Mouse (Mus musculus) heart, adult 2 months (tissue): ENCODE measurements around the gene Tprn. TPM values are rescaled to one million over a fixed set of nuclear protein-coding genes. Genes with fewer than 3 reads are reported as not detected.

ENCODE experiments used
- DNase-seq, 2 experiments: peaks; one replicate each; pipeline ENCODE4 v3.0.0; 2021
- H3K27ac ChIP-seq: fragments of 200-600 bp; 2 replicates; pipeline ENCODE4 v1.8.1; 2022
- H3K27me3 ChIP-seq: fragments of 200-500 bp; 2 replicates; pipeline ENCODE4 v1.6.1; 2012; ENCODE audit warnings: mild to moderate bottlenecking, low read length, inconsistent platforms, mixed read lengths; ENCODE audit not compliant: control insufficient read depth, insufficient read depth
- H3K36me3 ChIP-seq: fragments of 200-500 bp; 2 replicates; pipeline ENCODE4 v1.6.1; 2012; ENCODE audit warnings: low read length, inconsistent platforms; ENCODE audit not compliant: control insufficient read depth, insufficient read depth
- H3K4me1 ChIP-seq: fragments of 200-500 bp; 2 replicates; pipeline ENCODE4 v1.6.1; 2011; ENCODE audit warnings: low read length; ENCODE audit not compliant: control insufficient read depth, insufficient read depth
- H3K4me3 ChIP-seq: fragments of 200-600 bp; 2 replicates; pipeline ENCODE4 v1.8.1; 2022
- H3K79me2 ChIP-seq: fragments of 200-500 bp; replicated peaks from 2 replicates; pipeline ENCODE4 v1.6.1; 2012; ENCODE audit warnings: mild to moderate bottlenecking, inconsistent platforms, low read length, moderate library complexity, mixed read lengths; ENCODE audit not compliant: control insufficient read depth, insufficient read depth
- H3K9ac ChIP-seq: fragments of 200-500 bp; 2 replicates; pipeline ENCODE4 v1.6.1; 2012; ENCODE audit warnings: low read depth, mild to moderate bottlenecking, control low read depth, inconsistent platforms, low read length, mixed read lengths
- CTCF ChIP-seq: fragments of 200-600 bp; IDR thresholded peaks from 2 replicates; pipeline ENCODE4 v1.8.1; 2022; ENCODE audit warnings: antibody characterized with exemption, mild to moderate bottlenecking, moderate library complexity
- EP300 ChIP-seq: fragments of 200-500 bp; IDR thresholded peaks from 2 replicates; pipeline ENCODE4 v1.6.1; 2011; ENCODE audit warnings: low read depth, low read length, control low read depth; ENCODE audit not compliant: insufficient read depth
- POLR2A ChIP-seq: fragments of 200-500 bp; IDR thresholded peaks from 2 replicates; pipeline ENCODE4 v1.6.1; 2011; ENCODE audit warnings: mild to moderate bottlenecking, low read depth, low read length, control low read depth; ENCODE audit not compliant: insufficient read depth
- WGBS: fragments of 180-500 bp; shearing (Covaris S2); methylation state at CpG from one replicate; pipeline ENCODE4 v1.1.7; 2018; 5-methylcytosine and 5-hydroxymethylcytosine counted together
- intact Hi-C: fragments of 180-260 bp; cut with DNase I; formaldehyde crosslinking; loops from one replicate; pipeline ENCODE4 v1.15.1; 2025
- polyA plus RNA-seq: library from polyadenylated mRNA; depleted of rRNA; stranded (reverse); fragments of >200 nt; gene quantifications from 2 replicates; pipeline ENCODE4 v1.2.3, GENCODE M21; 2012
- total RNA-seq, 2 experiments: library from RNA; stranded (reverse); gene quantifications; 2 replicates each; pipeline ENCODE4 v1.2.3; 2021

Gene Tprn
- total and polyA plus RNA-seq, 3 experiments, result 5.9 to 9.9 (median 6.7) TPM

- no peaks in the 10 kb centered on the region for H3K36me3 ChIP-seq
- WGBS, result 71% methylated on average over 9 of the region's 9 CpGs
Observed at GRCm38 (mm10) chr2:25293706-25294105, 31.3 kb downstream of the Tprn start.

GRCm38 (mm10) chr2:25297093-25297492 is 34.7 kb downstream of the Tprn start:
- no peak overlapping the region for H3K9ac ChIP-seq
- H3K4me3 ChIP-seq, result no peak overlapping the region
- no peak overlapping the region for H3K27ac ChIP-seq
- no peaks in the 10 kb centered on the region for H3K36me3 ChIP-seq
- H3K4me1 ChIP-seq, result peaks cover 2% of the 10 kb centered on the region; the same call in 1 of the 2 replicates
- DNase-seq, result no peak
- peaks cover 1% of the 10 kb centered on the region; the same call in 1 of the 2 replicates for H3K27me3 ChIP-seq
- TF ChIP-seq EP300, result no peak
- TF ChIP-seq POLR2A, result no peak
- no peak for TF ChIP-seq CTCF
- no peaks in the 10 kb centered on the region for H3K79me2 ChIP-seq
- intact Hi-C loops, result no loop called here
- WGBS, result 74% methylated on average over 8 of the region's 8 CpGs

More at GRCm38 (mm10) chr2:25293706-25294105, 31.3 kb downstream of the Tprn start:
- no peaks in the 10 kb centered on the region for H3K79me2 ChIP-seq
- H3K4me1 ChIP-seq, result peaks cover 2% of the 10 kb centered on the region; the same call in 1 of the 2 replicates
- peaks cover 8% of the 10 kb centered on the region for H3K27me3 ChIP-seq
- DNase-seq, result no peak
- no peak overlapping the region for H3K4me3 ChIP-seq
- H3K9ac ChIP-seq, result no peak overlapping the region
- no peak overlapping the region for H3K27ac ChIP-seq
- TF ChIP-seq EP300 (no peak), CTCF (no peak), POLR2A (no peak)
- intact Hi-C loops, result loop anchor here (2.0 kb wide), 2 partner anchors 15 to 35 kb away; no protein-coding TSS in a partner anchor

- intact Hi-C loops, result no loop called here
- H3K27me3 ChIP-seq, result peaks cover 1% of the 10 kb centered on the region; the same call in 1 of the 2 replicates
Observed at GRCm38 (mm10) chr2:25298046-25298445, 35.6 kb downstream of the Tprn start.

GRCm38 (mm10) chr2:25303452-25303851 is 41.0 kb downstream of the Tprn start:
- peaks cover 5% of the 10 kb centered on the region for H3K27me3 ChIP-seq
- H3K4me1 ChIP-seq, result no peaks in the 10 kb centered on the region
- intact Hi-C loops, result no loop called here
- no peaks in the 10 kb centered on the region for H3K79me2 ChIP-seq
- TF ChIP-seq EP300 (no peak), CTCF (no peak), POLR2A (no peak)
- no peak overlapping the region for H3K9ac ChIP-seq
- WGBS, result 60% methylated on average over 3 of the region's 3 CpGs
- no peak for DNase-seq
- no peaks in the 10 kb centered on the region for H3K36me3 ChIP-seq
- no peak overlapping the region for H3K27ac ChIP-seq
- no peak overlapping the region for H3K4me3 ChIP-seq

More at GRCm38 (mm10) chr2:25298046-25298445, 35.6 kb downstream of the Tprn start:
- no peaks in the 10 kb centered on the region for H3K36me3 ChIP-seq
- no peak overlapping the region for H3K27ac ChIP-seq
- H3K79me2 ChIP-seq, result no peaks in the 10 kb centered on the region
- no peak overlapping the region for H3K4me3 ChIP-seq
- H3K9ac ChIP-seq, result no peak overlapping the region
- TF ChIP-seq POLR2A, result no peak
- no peak for TF ChIP-seq CTCF
- no peak for TF ChIP-seq EP300
- no peaks in the 10 kb centered on the region for H3K4me1 ChIP-seq
- DNase-seq, result no peak
- 78% methylated on average over 10 of the region's 10 CpGs for WGBS

GRCm38 (mm10) chr2:25303931-25304656 is 41.7 kb downstream of the Tprn start:
- H3K9ac ChIP-seq, result no peak overlapping the region
- intact Hi-C loops, result no loop called here
- 64% methylated on average over 7 of the region's 7 CpGs for WGBS
- H3K27me3 ChIP-seq, result peaks cover 8% of the 10 kb centered on the region
- H3K4me1 ChIP-seq, result no peaks in the 10 kb centered on the region
- TF ChIP-seq EP300 (no peak), POLR2A (no peak), CTCF (no peak)
- H3K36me3 ChIP-seq, result no peaks in the 10 kb centered on the region
- H3K27ac ChIP-seq, result no peak overlapping the region
- no peak overlapping the region for H3K4me3 ChIP-seq
- DNase-seq, result no peak
- H3K79me2 ChIP-seq, result no peaks in the 10 kb centered on the region
